Mouse (Mus musculus) ES-E14 (cell line): Measurements from ENCODE around the gene Ctr9.

Experiments
- CHD2 ChIP-seq: IDR thresholded peaks from 2 replicates; pipeline ENCODE4 v1.6.1; 2014; ENCODE audit warnings: mild to moderate bottlenecking, low read depth, low read length, inconsistent platforms
- HCFC1 ChIP-seq: IDR thresholded peaks from 2 replicates; pipeline ENCODE4 v1.6.1; 2012; ENCODE audit warnings: low read length, inconsistent platforms, borderline replicate concordance; ENCODE audit not compliant: insufficient read depth
- MAFK ChIP-seq: IDR thresholded peaks from 2 replicates; pipeline ENCODE4 v1.6.1; 2014; ENCODE audit warnings: mild to moderate bottlenecking, low read depth, low read length, inconsistent platforms; ENCODE audit not compliant: insufficient read depth
- ZC3H11A ChIP-seq: IDR thresholded peaks from 2 replicates; pipeline ENCODE4 v1.6.1; 2012; ENCODE audit warnings: low read depth, mild to moderate bottlenecking, inconsistent platforms, low read length, borderline replicate concordance
- ZNF384 ChIP-seq: IDR thresholded peaks from 2 replicates; pipeline ENCODE4 v1.6.1; 2012; ENCODE audit warnings: low read depth, low read length, inconsistent platforms

DNA sequence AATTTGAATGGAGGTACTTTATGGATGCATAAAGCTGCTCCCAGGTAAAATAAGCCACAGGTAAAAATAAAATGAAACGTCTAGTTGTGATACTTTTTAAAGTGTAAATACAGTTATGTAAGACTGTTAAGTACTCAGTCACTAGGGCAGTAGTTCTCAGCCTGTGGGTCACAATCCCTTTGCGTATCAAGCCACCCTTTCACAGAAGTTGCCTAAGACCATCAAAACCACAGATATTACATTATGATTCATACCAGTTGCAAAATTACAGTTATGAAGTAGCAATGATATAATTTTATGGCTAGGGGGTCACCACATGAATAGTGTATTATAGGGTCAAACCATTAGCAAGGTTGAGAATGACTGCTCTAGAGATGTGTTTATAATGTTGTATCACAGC, 66.4 kb downstream of the Ctr9 start:
- TF ChIP-seq MAFK (no peak), ZC3H11A (no peak), CHD2 (no peak), HCFC1 (no peak), ZNF384 (no peak)
